Mouse (Mus musculus): Measurements from ENCODE around the gene Ror1. TPM values are rescaled to one million over a fixed set of nuclear protein-coding genes. Genes with fewer than 3 reads are reported as not detected.

Ror1 gene
- polyA plus RNA-seq, 1 experiment from 2014 or later = 6.4 TPM

GRCm38 (mm10) chr4:100137102-100137835 lies 41.7 kb downstream of the Ror1 start:
- ATAC-seq (ENCODE audit: insufficient read depth, low FRiP score) = no peak
- H3K4me1 ChIP-seq (ENCODE audit: control insufficient read depth, insufficient read depth, low read length) = peaks cover 3% of the 10 kb centered on the region; the same call in 1 of the 2 replicates
- WGBS = 88% methylated on average over 11 of the region's 11 CpGs
- no peaks in the 10 kb centered on the region for H3K9me3 ChIP-seq (replicated peaks; ENCODE audit: control insufficient read depth, low read length)
- H3K4me2 ChIP-seq (ENCODE audit: low read depth, low read length) = no peak overlapping the region
- no peak overlapping the region for H3K4me3 ChIP-seq (replicated peaks; ENCODE audit: low read length)
- H3K27ac ChIP-seq (ENCODE audit: low read length) = no peak overlapping the region
- no peaks in the 10 kb centered on the region for H3K36me3 ChIP-seq (ENCODE audit: control insufficient read depth, insufficient read depth, low read length)
- no peaks in the 10 kb centered on the region for H3K27me3 ChIP-seq (ENCODE audit: control insufficient read depth, insufficient read depth, low read length)
- H3K9ac ChIP-seq (ENCODE audit: low read length) = no peak overlapping the region

GRCm38 (mm10) chr4:100141626-100142025 lies 46.0 kb downstream of the Ror1 start:
- H3K4me1 ChIP-seq (ENCODE audit: control insufficient read depth, insufficient read depth, low read length) = peaks cover 9% of the 10 kb centered on the region
- peak; percentile 53; the same call in 1 of the 2 replicates for ATAC-seq (ENCODE audit: insufficient read depth, low FRiP score)
- no peak overlapping the region for H3K4me2 ChIP-seq (ENCODE audit: low read depth, low read length)
- H3K4me3 ChIP-seq (replicated peaks; ENCODE audit: low read length) = no peak overlapping the region
- no peak overlapping the region for H3K9ac ChIP-seq (ENCODE audit: low read length)
- no peaks in the 10 kb centered on the region for H3K36me3 ChIP-seq (ENCODE audit: control insufficient read depth, insufficient read depth, low read length)
- H3K27ac ChIP-seq (ENCODE audit: low read length) = no peak overlapping the region
- no peaks in the 10 kb centered on the region for H3K27me3 ChIP-seq (ENCODE audit: control insufficient read depth, insufficient read depth, low read length)
- 35% methylated on average over 2 of the region's 2 CpGs for WGBS
- no peaks in the 10 kb centered on the region for H3K9me3 ChIP-seq (replicated peaks; ENCODE audit: control insufficient read depth, low read length)

GRCm38 (mm10) chr4:100144744-100145143 lies 49.2 kb downstream of the Ror1 start:
- no peak overlapping the region for H3K27ac ChIP-seq (ENCODE audit: low read length)
- 37% methylated on average over 4 of the region's 4 CpGs for WGBS
- no peak overlapping the region for H3K4me2 ChIP-seq (ENCODE audit: low read depth, low read length)
- 0 out of 2 replicates have a peak, but pooled peaks have one; percentile 13 for ATAC-seq (ENCODE audit: insufficient read depth, low FRiP score)
- no peak overlapping the region for H3K4me3 ChIP-seq (replicated peaks; ENCODE audit: low read length)
- no peaks in the 10 kb centered on the region for H3K9me3 ChIP-seq (replicated peaks; ENCODE audit: control insufficient read depth, low read length)
- no peak overlapping the region for H3K9ac ChIP-seq (ENCODE audit: low read length)
- H3K4me1 ChIP-seq (ENCODE audit: control insufficient read depth, insufficient read depth, low read length) = peaks cover 9% of the 10 kb centered on the region
- H3K27me3 ChIP-seq (ENCODE audit: control insufficient read depth, insufficient read depth, low read length) = no peaks in the 10 kb centered on the region
- no peaks in the 10 kb centered on the region for H3K36me3 ChIP-seq (ENCODE audit: control insufficient read depth, insufficient read depth, low read length)

- Histone ChIP-seq H3K27me3 (ENCODE audit: control insufficient read depth, insufficient read depth, low read length) (no peaks in the 10 kb centered on the region), H3K4me2 (ENCODE audit: low read depth, low read length) (no peak overlapping the region), H3K4me3 (replicated peaks; ENCODE audit: low read length) (no peak overlapping the region), H3K27ac (ENCODE audit: low read length) (no peak overlapping the region), H3K9ac (ENCODE audit: low read length) (no peak overlapping the region), H3K9me3 (replicated peaks; ENCODE audit: control insufficient read depth, low read length) (no peaks in the 10 kb centered on the region), H3K36me3 (ENCODE audit: control insufficient read depth, insufficient read depth, low read length) (no peaks in the 10 kb centered on the region), H3K4me1 (ENCODE audit: control insufficient read depth, insufficient read depth, low read length) (no peaks in the 10 kb centered on the region)
- ATAC-seq (ENCODE audit: insufficient read depth, low FRiP score) = no peak
- 76% methylated on average over 1 of the region's 1 CpGs for WGBS
These were observed 55.2 kb downstream of the Ror1 start for GRCm38 (mm10) chr4:100150797-100151196.

GRCm38 (mm10) chr4:100154560-100155130 lies 59.1 kb downstream of the Ror1 start:
- Histone ChIP-seq H3K4me3 (replicated peaks; ENCODE audit: low read length) (no peak overlapping the region), H3K9ac (ENCODE audit: low read length) (no peak overlapping the region), H3K27me3 (ENCODE audit: control insufficient read depth, insufficient read depth, low read length) (no peaks in the 10 kb centered on the region), H3K4me1 (ENCODE audit: control insufficient read depth, insufficient read depth, low read length) (no peaks in the 10 kb centered on the region), H3K4me2 (ENCODE audit: low read depth, low read length) (no peak overlapping the region), H3K9me3 (replicated peaks; ENCODE audit: control insufficient read depth, low read length) (no peaks in the 10 kb centered on the region), H3K27ac (ENCODE audit: low read length) (no peak overlapping the region), H3K36me3 (ENCODE audit: control insufficient read depth, insufficient read depth, low read length) (no peaks in the 10 kb centered on the region)
- 51% methylated on average over 7 of the region's 7 CpGs for WGBS
- no peak for ATAC-seq (ENCODE audit: insufficient read depth, low FRiP score)

GRCm38 (mm10) chr4:100155731-100156130 lies 60.1 kb downstream of the Ror1 start:
- Histone ChIP-seq H3K9me3 (replicated peaks; ENCODE audit: control insufficient read depth, low read length) (no peaks in the 10 kb centered on the region), H3K27ac (ENCODE audit: low read length) (no peak overlapping the region), H3K4me1 (ENCODE audit: control insufficient read depth, insufficient read depth, low read length) (no peaks in the 10 kb centered on the region), H3K27me3 (ENCODE audit: control insufficient read depth, insufficient read depth, low read length) (no peaks in the 10 kb centered on the region), H3K4me2 (ENCODE audit: low read depth, low read length) (no peak overlapping the region), H3K4me3 (replicated peaks; ENCODE audit: low read length) (no peak overlapping the region), H3K36me3 (ENCODE audit: control insufficient read depth, insufficient read depth, low read length) (no peaks in the 10 kb centered on the region), H3K9ac (ENCODE audit: low read length) (no peak overlapping the region)
- ATAC-seq (ENCODE audit: insufficient read depth, low FRiP score) = no peak
- WGBS = 92% methylated on average over 3 of the region's 3 CpGs

GRCm38 (mm10) chr4:100158401-100158800 lies 62.8 kb downstream of the Ror1 start:
- WGBS = 88% methylated on average over 5 of the region's 5 CpGs
- H3K27ac ChIP-seq (ENCODE audit: low read length) = no peak overlapping the region
- H3K9ac ChIP-seq (ENCODE audit: low read length) = no peak overlapping the region
- no peak overlapping the region for H3K4me3 ChIP-seq (replicated peaks; ENCODE audit: low read length)
- no peak overlapping the region for H3K4me2 ChIP-seq (ENCODE audit: low read depth, low read length)
- H3K27me3 ChIP-seq (ENCODE audit: control insufficient read depth, insufficient read depth, low read length) = no peaks in the 10 kb centered on the region
- H3K36me3 ChIP-seq (ENCODE audit: control insufficient read depth, insufficient read depth, low read length) = no peaks in the 10 kb centered on the region
- H3K9me3 ChIP-seq (replicated peaks; ENCODE audit: control insufficient read depth, low read length) = no peaks in the 10 kb centered on the region
- H3K4me1 ChIP-seq (ENCODE audit: control insufficient read depth, insufficient read depth, low read length) = no peaks in the 10 kb centered on the region
- no peak for ATAC-seq (ENCODE audit: insufficient read depth, low FRiP score)

- Histone ChIP-seq H3K9me3 (replicated peaks; ENCODE audit: control insufficient read depth, low read length) (no peaks in the 10 kb centered on the region), H3K9ac (ENCODE audit: low read length) (no peak overlapping the region), H3K36me3 (ENCODE audit: control insufficient read depth, insufficient read depth, low read length) (no peaks in the 10 kb centered on the region), H3K4me3 (replicated peaks; ENCODE audit: low read length) (no peak overlapping the region), H3K27me3 (ENCODE audit: control insufficient read depth, insufficient read depth, low read length) (no peaks in the 10 kb centered on the region), H3K4me2 (ENCODE audit: low read depth, low read length) (no peak overlapping the region), H3K4me1 (ENCODE audit: control insufficient read depth, insufficient read depth, low read length) (0 out of 2 replicates have a peak, but pooled peaks cover 2% of the 10 kb centered on the region), H3K27ac (ENCODE audit: low read length) (no peak overlapping the region)
- no peak for ATAC-seq (ENCODE audit: insufficient read depth, low FRiP score)
These were observed 64.6 kb downstream of the Ror1 start for GRCm38 (mm10) chr4:100160156-100160555.

- H3K27me3 ChIP-seq (ENCODE audit: control insufficient read depth, insufficient read depth, low read length) = no peaks in the 10 kb centered on the region
- no peak overlapping the region for H3K4me3 ChIP-seq (replicated peaks; ENCODE audit: low read length)
- H3K9me3 ChIP-seq (replicated peaks; ENCODE audit: control insufficient read depth, low read length) = no peaks in the 10 kb centered on the region
- H3K4me2 ChIP-seq (ENCODE audit: low read depth, low read length) = no peak overlapping the region
- H3K36me3 ChIP-seq (ENCODE audit: control insufficient read depth, insufficient read depth, low read length) = no peaks in the 10 kb centered on the region
- WGBS = 80% methylated on average over 7 of the region's 7 CpGs
- no peak overlapping the region for H3K27ac ChIP-seq (ENCODE audit: low read length)
- ATAC-seq (ENCODE audit: insufficient read depth, low FRiP score) = no peak
- H3K4me1 ChIP-seq (ENCODE audit: control insufficient read depth, insufficient read depth, low read length) = peaks cover 13% of the 10 kb centered on the region; the same call in 1 of the 2 replicates
- no peak overlapping the region for H3K9ac ChIP-seq (ENCODE audit: low read length)
These were observed 70.2 kb downstream of the Ror1 start for GRCm38 (mm10) chr4:100165790-100166189.

Data from stomach, embryonic 16.5 days (tissue).